Comparison of ENCODE assay signal across 9 mouse cellular contexts in genomic region chr4:138161550-138161949, GRCm38 (mm10).
"Had no signal": no experiment of that assay in that cellular context is flagged by ENCODE, and none has a peak within 500 bp of the region (broad histone marks: within the 10 kb centered on the region; RNA-seq: fewer than 3 reads in every experiment).

No protein-coding gene starts in this region.

- H3K9me3 ChIP-seq: limb, embryonic 12.5 days; liver, embryonic 13.5 days; midbrain, embryonic 13.5 days had no signal

- H3K4me2 ChIP-seq: limb, embryonic 12.5 days; liver, embryonic 13.5 days; midbrain, embryonic 13.5 days had no signal

- H3K27me3 ChIP-seq: limb, embryonic 12.5 days; liver, embryonic 13.5 days; midbrain, embryonic 13.5 days had no signal

- H3K4me1 ChIP-seq: limb, embryonic 12.5 days; liver, embryonic 13.5 days had no signal

- ATAC-seq: liver, postnatal 0 days; midbrain, embryonic 13.5 days had no signal

- DNase-seq: kidney, postnatal 14 days; liver; liver, embryonic 13.5 days; liver, postnatal 0 days; lung, postnatal 14 days; right cerebral cortex, postnatal 14 days; thymus, postnatal 4 days had no signal

- H3K9ac ChIP-seq: limb, embryonic 12.5 days; liver, embryonic 13.5 days; liver, postnatal 0 days; midbrain, embryonic 13.5 days had no signal

- H3K27ac ChIP-seq: limb, embryonic 12.5 days; liver, embryonic 13.5 days; midbrain, embryonic 13.5 days had no signal

- H3K4me3 ChIP-seq: limb, embryonic 12.5 days; liver, embryonic 13.5 days; midbrain, embryonic 13.5 days had no signal
